Mouse (Mus musculus) cortical plate, adult 2 months (tissue): ENCODE results near the gene Rcbtb2.

Source experiments
- CTCF ChIP-seq: fragments of 200-500 bp; IDR thresholded peaks from 2 replicates; pipeline ENCODE4 v1.5.1; 2011; ENCODE audit warnings: mild to moderate bottlenecking, control low read depth, low read length; ENCODE audit not compliant: insufficient read depth; ENCODE audit errors: extremely low read depth
- POLR2A ChIP-seq: fragments of 200-500 bp; IDR thresholded peaks from 2 replicates; pipeline ENCODE4 v1.6.1; 2011; ENCODE audit warnings: mild to moderate bottlenecking, low read length, control low read depth; ENCODE audit not compliant: insufficient read depth; ENCODE audit errors: extremely low read depth

GRCm38 (mm10) chr14:73177961-73178360 lies 55.1 kb downstream of the Rcbtb2 start:
- TF ChIP-seq CTCF = no peak
- no peak for TF ChIP-seq POLR2A
